In genomic region chr3:31022895-31023436, GRCm38 (mm10) we compare ENCODE assay signal across 8 mouse cellular contexts. TPM values are rescaled to one million over a fixed set of nuclear protein-coding genes. Genes with fewer than 3 reads are reported as not detected.
DNase-seq lines count a peak whose midpoint lies in the region; ATAC-seq and TF ChIP-seq lines count a peak whose summit lies in the region.

No protein-coding gene starts in this region.

- H3K27me3 ChIP-seq in limb, embryonic 14.5 days (ENCODE audit: control insufficient read depth, insufficient read depth, low read length), result no peaks in the 10 kb centered on the region

- H3K4me2 ChIP-seq in limb, embryonic 14.5 days (replicated peaks; ENCODE audit: low read depth, low read length, severe bottlenecking), result 0 out of 2 replicates have a peak overlapping the region, but pooled peaks have one; percentile 6

- peak; percentile 91 for ATAC-seq in limb, embryonic 14.5 days (ENCODE audit: low FRiP score, low read depth)
- no peak for ATAC-seq in megakaryocyte-erythroid progenitor cell, adult 5-6 weeks (replicated peaks; ENCODE audit: low FRiP score, low TSS enrichment, poor library complexity, severe bottlenecking)

- no peaks in the 10 kb centered on the region for H3K9me3 ChIP-seq in limb, embryonic 14.5 days (ENCODE audit: control insufficient read depth, low read length)

- H3K36me3 ChIP-seq in limb, embryonic 14.5 days (ENCODE audit: control insufficient read depth, insufficient read depth, low read length), result peaks cover 21% of the 10 kb centered on the region

- no peak for TF ChIP-seq POLR2A in limb, embryonic 14.5 days (IDR thresholded peaks at IDR 0.05; ENCODE audit: borderline replicate concordance, extremely low read depth, insufficient read depth, insufficient read length)

- WGBS in limb, embryonic 14.5 days, result 17% methylated on average over 7 of the region's 7 CpGs

- intact Hi-C loops in heart, postnatal 14 days (cut with DNase I), result no loop called here
- intact Hi-C loops in left cerebral cortex, postnatal 36 days (cut with DNase I), result no loop called here

- no peak overlapping the region for H3K4me3 ChIP-seq in limb, embryonic 14.5 days (replicated peaks; ENCODE audit: low read length)

- H3K9ac ChIP-seq in limb, embryonic 14.5 days (ENCODE audit: low read depth, low read length, severe bottlenecking), result 0 out of 2 replicates have a peak overlapping the region, but pooled peaks have one; percentile 9

- peaks cover 10% of the 10 kb centered on the region for H3K4me1 ChIP-seq in limb, embryonic 14.5 days (ENCODE audit: control insufficient read depth, insufficient read depth, low read length)

- peak; percentile 58 for DNase-seq in 416B (ENCODE audit: low read depth)
- DNase-seq in embryo, embryonic 11 days, result peak; percentile 59
- peak; percentile 3 to 29 for DNase-seq in heart, postnatal 14 days
- peak; percentile 87 for DNase-seq in limb, embryonic 14.5 days (ENCODE audit: low spot score)
- no peak for DNase-seq in left cerebral cortex, postnatal 36 days (ENCODE audit: low spot score in 2 of 2)
- DNase-seq in retina, postnatal 1 day, result no peak
- no peak for DNase-seq in thymus, postnatal 10 days (ENCODE audit: low spot score in 2 of 2)

- peak overlapping the region; percentile 49; the same call in 1 of the 2 replicates for H3K27ac ChIP-seq in limb, embryonic 14.5 days (replicated peaks; ENCODE audit: low read depth, low read length)

RNA-seq across cellular contexts. Expression of gene Prkci, which starts 27.4 kb away (rescaled TPM):
- 10 to 100 TPM; 17.6 to 18.0 TPM for total RNA-seq in heart, postnatal 14 days (2021)
- 44.9 and 45.5 TPM in 2 replicates for polyA plus RNA-seq in limb, embryonic 14.5 days (2012; rRNA removed)
- 45.3 and 53.4 TPM in 2 replicates for polyA plus RNA-seq in limb, embryonic 14.5 days (2014; fragmentation: Nextera tagmentation; extraction: Ambion mirVana)
- 10 to 100 TPM; 62.5 to 65.5 TPM for total RNA-seq in left cerebral cortex, postnatal 36 days (2021)
- 8.6 and 17.0 TPM in 2 replicates for total RNA-seq in megakaryocyte-erythroid progenitor cell, adult 5-6 weeks (2014; fragmentation: Nextera tagmentation)
- 5.7 and 6.8 TPM in 2 replicates for total RNA-seq in megakaryocyte-erythroid progenitor cell, adult 5-6 weeks (2017)

RNA-seq across cellular contexts. Expression of gene Phc3, which starts 53.8 kb away (rescaled TPM):
- total RNA-seq in heart, postnatal 14 days (2021), result 10 to 100 TPM; 17.4 to 20.7 TPM
- polyA plus RNA-seq in limb, embryonic 14.5 days (2012; rRNA removed), result 16.9 and 22.3 TPM in 2 replicates
- 7.9 and 8.2 TPM in 2 replicates for polyA plus RNA-seq in limb, embryonic 14.5 days (2014; fragmentation: Nextera tagmentation; extraction: Ambion mirVana)
- total RNA-seq in left cerebral cortex, postnatal 36 days (2021), result 10 to 100 TPM; 32.1 to 42.0 TPM
- total RNA-seq in megakaryocyte-erythroid progenitor cell, adult 5-6 weeks (2014; fragmentation: Nextera tagmentation), result 30.5 and 33.7 TPM in 2 replicates
- total RNA-seq in megakaryocyte-erythroid progenitor cell, adult 5-6 weeks (2017), result 12.8 and 22.3 TPM in 2 replicates

Comparison
In these comparisons a context has a peak if more than half of its experiments do, and no peak if none do; other contexts are left out.
1. DNase-seq: peak in 416B (single experiment), embryo, embryonic 11 days (single experiment), heart, postnatal 14 days (2 of 2) and limb, embryonic 14.5 days (single experiment); none in left cerebral cortex, postnatal 36 days (0 of 2), retina, postnatal 1 day (single experiment) and thymus, postnatal 10 days (0 of 2).